Mouse (Mus musculus) testis, adult 2 months (tissue): Measurements from ENCODE around the gene Ulk3. TPM values are rescaled to one million over a fixed set of nuclear protein-coding genes. Genes with fewer than 3 reads are reported as not detected.

Experiments used
- H3K27ac ChIP-seq: fragments of 200-500 bp; 2 replicates; pipeline ENCODE4 v1.5.1; 2012; ENCODE audit warnings: low read depth, low read length; ENCODE audit not compliant: control insufficient read depth, insufficient read depth
- H3K27me3 ChIP-seq: fragments of 200-500 bp; 2 replicates; pipeline ENCODE4 v1.6.1; 2012; ENCODE audit warnings: mild to moderate bottlenecking, low read length, moderate library complexity; ENCODE audit not compliant: control insufficient read depth, insufficient read depth
- H3K36me3 ChIP-seq: fragments of 200-500 bp; 2 replicates; pipeline ENCODE4 v1.6.1; 2012; ENCODE audit warnings: mild to moderate bottlenecking, low read length; ENCODE audit not compliant: control insufficient read depth, insufficient read depth
- H3K4me1 ChIP-seq: fragments of 200-500 bp; 2 replicates; pipeline ENCODE4 v1.6.1; 2012; ENCODE audit warnings: low read length; ENCODE audit not compliant: control insufficient read depth, insufficient read depth
- H3K4me3 ChIP-seq: fragments of 200-500 bp; 2 replicates; pipeline ENCODE4 v1.5.1; 2012; ENCODE audit warnings: low read depth, mild to moderate bottlenecking, low read length, moderate library complexity, mixed read lengths; ENCODE audit not compliant: control insufficient read depth
- CTCF ChIP-seq: fragments of 200-500 bp; IDR thresholded peaks from 2 replicates; pipeline ENCODE4 v1.5.1; 2012; ENCODE audit warnings: low read depth, mild to moderate bottlenecking, inconsistent platforms, low read length, moderate library complexity; ENCODE audit not compliant: control insufficient read depth, insufficient read depth, insufficient replicate concordance
- POLR2A ChIP-seq: fragments of 200-500 bp; IDR thresholded peaks from 2 replicates; pipeline ENCODE4 v1.6.1; 2012; ENCODE audit warnings: low read depth, mild to moderate bottlenecking, inconsistent platforms, low read length, moderate library complexity; ENCODE audit not compliant: control insufficient read depth
- polyA plus RNA-seq: library from polyadenylated mRNA; depleted of rRNA; stranded (reverse); fragments of >200 nt; gene quantifications from 2 replicates; pipeline ENCODE4 v1.2.3, GENCODE M21; 2012; rRNA removed

Ulk3 gene
- polyA plus RNA-seq, 1 experiment, result 9.5 TPM

- TF ChIP-seq POLR2A, result no peak
- no peak for TF ChIP-seq CTCF
- Histone ChIP-seq H3K27me3 (no peaks in the 10 kb centered on the region), H3K27ac (0 out of 2 replicates have a peak overlapping the region, but pooled peaks have one; percentile 37), H3K4me1 (peaks cover 14% of the 10 kb centered on the region), H3K4me3 (no peak overlapping the region), H3K36me3 (no peaks in the 10 kb centered on the region)
These were observed 51.1 kb downstream of the Ulk3 start for GRCm38 (mm10) chr9:57640384-57640783.

- H3K27ac ChIP-seq, result no peak overlapping the region
- no peak overlapping the region for H3K4me3 ChIP-seq
- H3K27me3 ChIP-seq, result no peaks in the 10 kb centered on the region
- peaks cover 14% of the 10 kb centered on the region for H3K4me1 ChIP-seq
- TF ChIP-seq CTCF (no peak), POLR2A (no peak)
- no peaks in the 10 kb centered on the region for H3K36me3 ChIP-seq
These were observed 51.8 kb downstream of the Ulk3 start for GRCm38 (mm10) chr9:57641022-57641421.

- no peak overlapping the region for H3K4me3 ChIP-seq
- H3K27me3 ChIP-seq, result no peaks in the 10 kb centered on the region
- H3K36me3 ChIP-seq, result no peaks in the 10 kb centered on the region
- H3K27ac ChIP-seq, result no peak overlapping the region
- TF ChIP-seq POLR2A (no peak), CTCF (no peak)
- peaks cover 14% of the 10 kb centered on the region for H3K4me1 ChIP-seq
These were observed 52.7 kb downstream of the Ulk3 start for GRCm38 (mm10) chr9:57641775-57642550.

GRCm38 (mm10) chr9:57643169-57643855 is 54.1 kb downstream of the Ulk3 start:
- H3K4me1 ChIP-seq, result peaks cover 14% of the 10 kb centered on the region
- no peak overlapping the region for H3K27ac ChIP-seq
- H3K27me3 ChIP-seq, result no peaks in the 10 kb centered on the region
- no peaks in the 10 kb centered on the region for H3K36me3 ChIP-seq
- TF ChIP-seq POLR2A, result no peak
- no peak for TF ChIP-seq CTCF
- H3K4me3 ChIP-seq, result no peak overlapping the region

GRCm38 (mm10) chr9:57643856-57644180 is 54.6 kb downstream of the Ulk3 start:
- no peak overlapping the region for H3K4me3 ChIP-seq
- no peak overlapping the region for H3K27ac ChIP-seq
- TF ChIP-seq POLR2A, result no peak
- no peaks in the 10 kb centered on the region for H3K36me3 ChIP-seq
- H3K4me1 ChIP-seq, result peaks cover 12% of the 10 kb centered on the region
- no peaks in the 10 kb centered on the region for H3K27me3 ChIP-seq

- Histone ChIP-seq H3K27me3 (no peaks in the 10 kb centered on the region), H3K4me1 (peaks cover 11% of the 10 kb centered on the region), H3K4me3 (peak overlapping the region; percentile 94), H3K36me3 (no peaks in the 10 kb centered on the region), H3K27ac (peak overlapping the region; percentile 30; the same call in 1 of the 2 replicates)
- no peak for TF ChIP-seq POLR2A
- TF ChIP-seq CTCF, result no peak
These were observed 55.2 kb downstream of the Ulk3 start for GRCm38 (mm10) chr9:57644442-57644943.

GRCm38 (mm10) chr9:57644944-57645893 is 56.0 kb downstream of the Ulk3 start:
- Histone ChIP-seq H3K4me3 (peak overlapping the region; percentile 94), H3K27ac (peak overlapping the region; percentile 96), H3K36me3 (no peaks in the 10 kb centered on the region), H3K27me3 (no peaks in the 10 kb centered on the region), H3K4me1 (peaks cover 11% of the 10 kb centered on the region)
- TF ChIP-seq POLR2A, result peak; percentile 61
- TF ChIP-seq CTCF, result peak; percentile 94

Other genes with a start within 250 kb of the Ulk3 start
- gene Ppcdc, start 149.3 kb upstream of the Ulk3 start, polyA plus RNA-seq, result 37.5 and 39.1 TPM in 2 replicates
- 5.7 and 6.2 TPM in 2 replicates for gene Scamp5, start 121.4 kb upstream of the Ulk3 start, polyA plus RNA-seq
- 0.20 and 0.55 TPM in 2 replicates for gene Rpp25, start 85.4 kb upstream of the Ulk3 start, polyA plus RNA-seq
- gene Cox5a, start 68.2 kb upstream of the Ulk3 start, polyA plus RNA-seq, result 335 and 344 TPM in 2 replicates
- gene Fam219b, start 51.9 kb upstream of the Ulk3 start, polyA plus RNA-seq, result 2.3 and 2.8 TPM in 2 replicates
- gene Mpi, start 36.7 kb upstream of the Ulk3 start, polyA plus RNA-seq, result 268 and 282 TPM in 2 replicates
- gene Scamp2, start 28.5 kb upstream of the Ulk3 start, polyA plus RNA-seq, result 465 and 495 TPM in 2 replicates
- 0.16 TPM in 1 of 2 replicates, not detected in the other for gene Cplx3, start 16.8 kb downstream of the Ulk3 start, polyA plus RNA-seq
- gene Lman1l, start 31.3 kb downstream of the Ulk3 start, polyA plus RNA-seq, result 0.06 TPM in 1 of 2 replicates, not detected in the other
- gene Csk, start 64.2 kb downstream of the Ulk3 start, polyA plus RNA-seq, result 13.4 and 13.9 TPM in 2 replicates
- gene Cyp1a2, start 94.3 kb downstream of the Ulk3 start, polyA plus RNA-seq, result 0.16 and 0.38 TPM in 2 replicates
- 0.09 and 0.11 TPM in 2 replicates for gene Cyp1a1, start 98.5 kb downstream of the Ulk3 start, polyA plus RNA-seq
- gene Edc3, start 119.1 kb downstream of the Ulk3 start, polyA plus RNA-seq, result 8.0 and 8.1 TPM in 2 replicates
- 197 and 224 TPM in 2 replicates for gene Clk3, start 176.4 kb downstream of the Ulk3 start, polyA plus RNA-seq
- gene Arid3b, start 247.3 kb downstream of the Ulk3 start, polyA plus RNA-seq, result 42.9 and 44.8 TPM in 2 replicates